Mouse (Mus musculus): Measurements from ENCODE around the gene Vcan. TPM values are rescaled to one million over a fixed set of nuclear protein-coding genes. Genes with fewer than 3 reads are reported as not detected.

The Vcan gene
- total RNA-seq (2014; rRNA removed): 51.2 TPM in 2 replicates
- 23.5 and 24.1 TPM in 2 replicates for polyA plus RNA-seq (2015; fragmentation: Nextera tagmentation; extraction: Ambion mirVana)

DNA sequence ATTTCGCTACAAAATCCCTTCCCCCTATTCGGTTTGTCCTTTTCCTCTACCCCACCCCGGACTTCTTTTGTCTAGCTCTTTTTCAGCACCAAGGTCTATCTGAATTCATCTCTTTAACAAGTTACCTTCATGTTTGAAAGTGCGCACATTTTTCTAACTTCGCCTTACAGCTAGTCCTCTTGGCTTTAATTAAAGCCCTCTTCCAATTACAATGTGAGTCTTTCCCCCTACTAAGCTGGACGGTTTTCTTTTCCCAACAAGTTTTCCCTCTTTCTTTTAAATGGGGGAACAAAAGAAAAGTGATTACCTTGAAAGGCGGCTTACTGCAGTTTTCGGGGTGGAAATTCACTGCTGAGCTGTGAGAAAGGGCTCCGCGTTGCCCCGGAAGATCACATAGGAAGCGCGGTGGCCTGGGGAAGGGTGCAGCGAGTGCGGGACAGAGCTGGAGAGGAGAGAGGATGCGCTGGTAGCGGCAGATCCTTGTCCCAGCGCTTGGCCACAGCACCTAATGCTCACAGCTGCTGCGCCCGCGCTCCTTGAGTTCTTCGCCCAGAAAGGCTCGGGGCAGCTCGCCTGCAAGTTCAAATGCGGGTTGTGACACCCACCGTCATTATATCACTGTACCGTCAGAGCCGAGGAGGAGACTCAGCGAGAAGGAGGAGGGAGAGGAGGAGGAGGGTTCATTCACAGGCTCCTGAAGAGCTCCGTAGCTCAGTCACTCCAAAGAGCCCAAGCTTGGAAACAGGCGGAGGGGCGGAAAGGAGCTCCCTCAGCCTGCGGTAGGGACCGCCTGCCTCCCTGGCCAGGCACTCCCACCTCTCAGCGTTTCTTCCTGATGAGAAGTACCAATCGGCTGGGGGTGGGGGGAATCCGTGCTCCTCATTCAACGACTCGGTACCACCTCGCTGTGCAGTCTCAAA is at the start of gene Vcan:
Vcan (minus strand) TSS at position 744 of the 920 bp plus-strand sequence.
- WGBS: under 1% methylated on average over 40 of the region's 40 CpGs
- Histone ChIP-seq H3K9ac (replicated peaks; ENCODE audit: low read length) (peak within 1 kb of the TSS; percentile 64), H3K36me3 (ENCODE audit: insufficient read depth, low read length) (no peaks in the 10 kb centered on the region), H3K27me3 (ENCODE audit: insufficient read depth, low read length) (no peaks in the 10 kb centered on the region), H3K9me3 (ENCODE audit: low read length) (no peaks in the 10 kb centered on the region), H3K4me1 (ENCODE audit: insufficient read depth, low read length) (no peaks in the 10 kb centered on the region), H3K4me3 (ENCODE audit: low read length) (peak within 1 kb of the TSS; percentile 66), H3K27ac (peak within 1 kb of the TSS; percentile 79), H3K4me2 (ENCODE audit: low read depth, low read length) (peak within 1 kb of the TSS; percentile 98)
- peak; percentile 65 for DNase-seq (ENCODE audit: low spot score)
- peak; percentile 59 for ATAC-seq
- TF ChIP-seq CTCF (IDR thresholded peaks at IDR 0.05; ENCODE audit: low read depth): no peak

DNA sequence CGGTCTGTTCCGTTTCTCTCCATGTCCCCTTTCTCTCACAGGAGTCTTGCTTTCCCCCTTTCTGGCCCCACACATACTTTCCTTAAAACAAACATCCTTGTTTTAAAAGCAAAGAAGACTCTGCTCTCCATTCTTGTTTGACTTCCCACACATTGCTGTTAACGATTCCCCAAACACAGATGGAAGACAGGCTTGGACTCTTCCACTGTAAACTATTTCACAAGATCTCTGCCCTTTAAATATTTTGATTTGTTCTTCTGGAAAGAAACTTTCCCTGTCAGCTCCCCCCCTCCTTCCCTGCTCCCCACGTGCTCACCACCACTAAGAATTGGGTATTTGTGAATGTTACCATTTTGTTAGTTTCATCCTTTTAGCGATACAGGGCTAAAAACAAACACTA is 49.2 kb upstream of the Vcan start:
- Histone ChIP-seq H3K9me3 (ENCODE audit: low read length) (no peaks in the 10 kb centered on the region), H3K4me2 (ENCODE audit: low read depth, low read length) (no peak overlapping the region), H3K27ac (no peak overlapping the region), H3K4me1 (ENCODE audit: insufficient read depth, low read length) (no peaks in the 10 kb centered on the region; the same call in 1 of the 2 replicates), H3K4me3 (ENCODE audit: low read length) (no peak overlapping the region), H3K27me3 (ENCODE audit: insufficient read depth, low read length) (no peaks in the 10 kb centered on the region), H3K9ac (replicated peaks; ENCODE audit: low read length) (no peak overlapping the region), H3K36me3 (ENCODE audit: insufficient read depth, low read length) (no peaks in the 10 kb centered on the region)
- 68% methylated on average over 5 of the region's 5 CpGs for WGBS
- no peak for DNase-seq (ENCODE audit: low spot score)
- no peak for ATAC-seq
- no peak for TF ChIP-seq CTCF (IDR thresholded peaks at IDR 0.05; ENCODE audit: low read depth)

DNA sequence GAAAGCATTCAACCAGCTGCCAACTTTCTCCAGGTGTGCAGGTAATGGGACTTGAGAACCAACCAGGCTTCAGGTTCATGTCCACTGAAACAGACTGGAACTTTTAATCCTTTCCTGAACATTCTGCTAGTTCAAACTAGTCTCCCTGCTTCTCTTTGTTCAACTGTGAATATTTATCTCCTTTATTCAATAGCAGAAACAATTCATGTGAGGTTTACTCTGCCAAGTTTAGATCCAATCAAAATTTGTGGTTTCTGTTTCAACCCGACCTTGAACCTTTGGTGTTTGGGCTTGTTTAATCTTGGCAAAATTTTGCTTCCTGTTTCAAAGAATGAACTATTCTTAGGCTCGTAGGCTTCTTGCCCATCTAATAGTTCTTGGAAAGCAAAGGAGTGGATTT is 40.6 kb upstream of the Vcan start:
- H3K4me2 ChIP-seq (ENCODE audit: low read depth, low read length): no peak overlapping the region
- H3K9ac ChIP-seq (replicated peaks; ENCODE audit: low read length): no peak overlapping the region
- ATAC-seq (no peak), DNase-seq (ENCODE audit: low spot score) (no peak)
- 70% methylated on average over 2 of the region's 2 CpGs for WGBS
- no peaks in the 10 kb centered on the region for H3K36me3 ChIP-seq (ENCODE audit: insufficient read depth, low read length)
- no peak overlapping the region for H3K4me3 ChIP-seq (ENCODE audit: low read length)
- H3K27ac ChIP-seq: no peak overlapping the region
- H3K9me3 ChIP-seq (ENCODE audit: low read length): no peaks in the 10 kb centered on the region
- TF ChIP-seq CTCF (IDR thresholded peaks at IDR 0.05; ENCODE audit: low read depth): no peak
- H3K27me3 ChIP-seq (ENCODE audit: insufficient read depth, low read length): no peaks in the 10 kb centered on the region
- H3K4me1 ChIP-seq (ENCODE audit: insufficient read depth, low read length): no peaks in the 10 kb centered on the region

- no peaks in the 10 kb centered on the region for H3K36me3 ChIP-seq (ENCODE audit: insufficient read depth, low read length)
- no peak overlapping the region for H3K9ac ChIP-seq (replicated peaks; ENCODE audit: low read length)
- 40% methylated on average over 3 of the region's 3 CpGs for WGBS
- ATAC-seq (no peak), DNase-seq (ENCODE audit: low spot score) (peak; percentile 4)
- no peak overlapping the region for H3K4me2 ChIP-seq (ENCODE audit: low read depth, low read length)
- no peaks in the 10 kb centered on the region for H3K4me1 ChIP-seq (ENCODE audit: insufficient read depth, low read length)
- TF ChIP-seq CTCF (IDR thresholded peaks at IDR 0.05; ENCODE audit: low read depth): no peak
- no peaks in the 10 kb centered on the region for H3K9me3 ChIP-seq (ENCODE audit: low read length)
- H3K4me3 ChIP-seq (ENCODE audit: low read length): no peak overlapping the region
- no peaks in the 10 kb centered on the region for H3K27me3 ChIP-seq (ENCODE audit: insufficient read depth, low read length)
- H3K27ac ChIP-seq: no peak overlapping the region
Measured at GRCm38 (mm10) chr13:89780276-89780675, 38.0 kb upstream of the Vcan start.

- ATAC-seq (peak; percentile 56; the same call in 1 of the 2 replicates), DNase-seq (ENCODE audit: low spot score) (peak; percentile 92)
- Histone ChIP-seq H3K4me3 (ENCODE audit: low read length) (no peak overlapping the region), H3K36me3 (ENCODE audit: insufficient read depth, low read length) (no peaks in the 10 kb centered on the region), H3K9me3 (ENCODE audit: low read length) (no peaks in the 10 kb centered on the region), H3K4me1 (ENCODE audit: insufficient read depth, low read length) (no peaks in the 10 kb centered on the region), H3K27ac (no peak overlapping the region), H3K27me3 (ENCODE audit: insufficient read depth, low read length) (no peaks in the 10 kb centered on the region), H3K4me2 (ENCODE audit: low read depth, low read length) (no peak overlapping the region), H3K9ac (replicated peaks; ENCODE audit: low read length) (no peak overlapping the region)
- TF ChIP-seq CTCF (IDR thresholded peaks at IDR 0.05; ENCODE audit: low read depth): peak; percentile 69
- 58% methylated on average over 7 of the region's 7 CpGs for WGBS
Measured at GRCm38 (mm10) chr13:89779208-89779911, 37.1 kb upstream of the Vcan start.

DNA sequence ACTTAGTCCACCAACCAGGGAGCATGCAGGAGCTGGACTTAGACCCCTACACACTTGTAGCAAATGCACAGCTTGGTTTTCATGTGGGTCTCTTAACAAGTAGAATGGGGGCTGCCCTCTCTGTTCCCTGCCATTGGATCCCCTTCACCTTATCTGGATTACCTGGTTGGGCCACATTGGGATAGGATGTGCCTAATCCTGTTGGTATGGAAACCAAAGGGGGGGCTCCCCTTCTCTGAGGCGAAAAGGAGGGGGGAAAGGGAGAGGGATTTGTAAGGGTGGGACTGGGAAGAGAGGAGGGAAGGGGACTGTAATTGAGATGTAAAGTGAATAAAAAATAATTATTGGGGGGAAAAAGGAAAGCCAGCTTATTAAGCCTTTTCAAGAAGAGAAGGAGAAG is 35.5 kb upstream of the Vcan start:
- Histone ChIP-seq H3K4me3 (ENCODE audit: low read length) (no peak overlapping the region), H3K4me1 (ENCODE audit: insufficient read depth, low read length) (no peaks in the 10 kb centered on the region), H3K36me3 (ENCODE audit: insufficient read depth, low read length) (no peaks in the 10 kb centered on the region), H3K27me3 (ENCODE audit: insufficient read depth, low read length) (no peaks in the 10 kb centered on the region), H3K9ac (replicated peaks; ENCODE audit: low read length) (no peak overlapping the region), H3K27ac (no peak overlapping the region), H3K4me2 (ENCODE audit: low read depth, low read length) (no peak overlapping the region), H3K9me3 (ENCODE audit: low read length) (no peaks in the 10 kb centered on the region)
- ATAC-seq (no peak), DNase-seq (ENCODE audit: low spot score) (no peak)
- WGBS: 80% methylated on average over 1 of the region's 1 CpGs
- no peak for TF ChIP-seq CTCF (IDR thresholded peaks at IDR 0.05; ENCODE audit: low read depth)

All from hindbrain, postnatal 0 days (tissue).